Mouse (Mus musculus): Measurements from ENCODE around the gene Serf1. TPM values are rescaled to one million over a fixed set of nuclear protein-coding genes. Genes with fewer than 3 reads are reported as not detected.

Serf1 gene
- polyA plus RNA-seq (2015; fragmentation: Nextera tagmentation; extraction: Ambion mirVana) = 141 and 153 TPM in 2 replicates

DNA sequence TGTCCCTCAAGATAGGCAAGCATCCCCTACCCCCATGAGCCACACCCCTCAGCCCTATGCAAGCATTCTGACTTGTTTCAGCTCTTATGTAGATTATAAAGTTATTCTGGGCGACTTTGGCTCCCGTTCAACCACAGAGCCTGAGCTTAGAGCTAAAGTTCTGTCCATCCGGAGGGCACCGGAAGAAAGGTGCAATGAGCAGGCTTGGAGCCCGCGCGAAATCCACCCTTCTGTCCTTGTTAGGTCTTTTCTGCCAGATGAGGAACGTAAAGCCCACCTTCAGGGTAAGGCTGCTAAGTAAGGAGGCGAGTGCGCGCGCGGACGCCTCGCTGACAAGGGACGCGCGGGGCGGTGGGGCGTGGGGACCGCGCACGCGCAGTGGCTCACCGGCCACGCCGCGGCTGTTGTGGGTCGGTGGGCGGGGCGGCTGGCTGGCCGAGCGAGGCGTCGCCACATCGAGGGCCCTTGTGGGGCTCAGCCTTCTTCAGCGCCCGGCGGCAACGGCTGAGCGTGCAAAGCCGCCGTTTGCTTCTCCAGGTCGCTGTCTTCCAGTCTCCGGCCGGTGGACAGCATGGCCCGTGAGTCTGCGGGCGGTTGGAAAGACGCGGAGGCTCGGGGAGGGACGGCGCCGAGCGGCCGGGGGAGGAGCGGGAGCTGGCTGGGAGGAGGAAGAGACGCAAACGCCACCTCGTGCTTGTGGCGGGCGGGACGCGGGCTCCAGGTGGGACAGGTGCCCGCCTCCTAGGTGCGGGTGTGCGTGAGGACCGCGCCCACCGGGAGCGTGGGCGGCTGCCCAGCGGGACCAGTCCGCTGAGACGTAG lies at the start of gene Serf1:
Gene Serf1, plus strand, starts transcription at position 361 of the 821 bp plus-strand sequence.
- peak; percentile 79 for ATAC-seq (ENCODE audit: insufficient number of reproducible peaks, low FRiP score, low TSS enrichment, low read depth)
- H3K4me3 ChIP-seq (replicated peaks) = peak within 1 kb of the TSS; percentile 79
- H3K36me3 ChIP-seq = no peaks in the 10 kb centered on the region
- no peaks in the 10 kb centered on the region for H3K9me3 ChIP-seq (replicated peaks)
- peak within 1 kb of the TSS; percentile 77 for H3K9ac ChIP-seq
- peak within 1 kb of the TSS; percentile 83 for H3K27ac ChIP-seq (replicated peaks)
- H3K4me1 ChIP-seq = peaks cover 18% of the 10 kb centered on the region; the same call in 1 of the 2 replicates
- under 1% methylated on average over 74 of the region's 76 CpGs for WGBS
- H3K27me3 ChIP-seq = no peaks in the 10 kb centered on the region
- H3K4me2 ChIP-seq (replicated peaks) = peak within 1 kb of the TSS; percentile 81

DNA sequence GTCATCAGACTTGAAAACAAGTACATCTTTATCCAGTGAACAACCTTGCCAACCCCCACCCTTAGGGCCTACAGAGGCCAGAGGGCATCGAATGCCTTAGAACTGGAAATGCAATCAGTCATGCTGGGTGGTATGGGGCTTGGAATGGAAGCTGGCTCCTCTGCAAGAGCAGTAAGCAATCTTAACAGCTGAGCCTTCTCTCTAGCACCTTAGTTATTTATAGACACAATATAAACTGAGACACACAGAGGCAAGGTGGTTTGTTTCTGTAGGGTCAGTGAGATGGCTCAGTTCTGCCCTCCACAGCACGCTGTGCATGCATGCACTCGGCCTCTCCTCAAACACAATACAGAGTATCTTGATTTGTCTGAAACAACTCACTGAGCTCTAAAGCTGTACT lies 43.9 kb upstream of the Serf1 start:
- Histone ChIP-seq H3K9ac (no peak overlapping the region), H3K4me2 (replicated peaks) (no peak overlapping the region), H3K4me1 (no peaks in the 10 kb centered on the region), H3K27ac (replicated peaks) (no peak overlapping the region), H3K9me3 (replicated peaks) (no peaks in the 10 kb centered on the region), H3K27me3 (no peaks in the 10 kb centered on the region), H3K36me3 (peaks cover 53% of the 10 kb centered on the region), H3K4me3 (replicated peaks) (no peak overlapping the region)
- ATAC-seq (ENCODE audit: insufficient number of reproducible peaks, low FRiP score, low TSS enrichment, low read depth) = no peak
- WGBS = 95% methylated on average over 3 of the region's 3 CpGs

DNA sequence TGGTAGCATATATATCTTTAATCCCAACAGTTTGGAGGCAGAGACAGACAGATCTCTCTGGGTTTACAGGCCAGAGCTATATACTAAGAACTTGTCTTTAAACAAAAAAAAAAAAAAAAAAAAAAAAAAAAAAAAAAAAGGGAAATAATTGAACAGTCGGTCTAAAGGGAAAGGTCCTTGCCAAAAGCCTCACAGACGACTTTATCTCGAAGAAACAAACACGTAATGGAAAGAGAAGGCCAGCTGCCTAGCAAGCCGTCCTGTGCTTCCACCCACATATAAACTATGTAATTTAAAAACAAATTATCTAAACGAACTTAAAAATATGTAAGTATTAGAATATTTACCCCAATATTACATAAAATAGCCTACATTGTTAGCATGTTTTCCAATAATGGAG lies 40.0 kb upstream of the Serf1 start:
- Histone ChIP-seq H3K27ac (replicated peaks) (no peak overlapping the region), H3K9ac (no peak overlapping the region), H3K4me2 (replicated peaks) (no peak overlapping the region), H3K9me3 (replicated peaks) (no peaks in the 10 kb centered on the region), H3K27me3 (no peaks in the 10 kb centered on the region), H3K4me3 (replicated peaks) (no peak overlapping the region), H3K36me3 (peaks cover 50% of the 10 kb centered on the region), H3K4me1 (no peaks in the 10 kb centered on the region)
- WGBS = 88% methylated on average over 6 of the region's 6 CpGs
- ATAC-seq (ENCODE audit: insufficient number of reproducible peaks, low FRiP score, low TSS enrichment, low read depth) = no peak

DNA sequence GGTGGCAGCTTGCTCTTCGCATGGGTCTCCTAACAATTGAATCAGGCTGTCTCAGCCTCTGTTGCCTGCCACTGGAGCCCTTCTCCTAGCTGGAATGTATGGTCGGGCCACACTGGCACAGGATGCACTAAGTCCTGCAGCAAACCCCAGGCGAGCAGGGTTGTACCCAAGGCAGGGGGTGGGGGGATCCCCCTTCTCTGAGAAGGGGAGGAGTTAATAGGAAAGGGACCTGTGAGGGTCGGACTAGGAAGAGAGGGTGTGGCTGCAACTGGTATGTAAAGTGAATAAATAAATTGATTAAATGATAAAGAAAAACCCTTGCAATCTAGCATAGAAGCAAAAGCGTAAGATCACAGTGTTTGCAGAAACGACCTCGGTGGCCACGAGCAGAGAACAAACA lies 36.3 kb upstream of the Serf1 start:
- no peak overlapping the region for H3K4me3 ChIP-seq (replicated peaks)
- H3K9ac ChIP-seq = no peak overlapping the region
- no peaks in the 10 kb centered on the region for H3K27me3 ChIP-seq
- no peak overlapping the region for H3K27ac ChIP-seq (replicated peaks)
- 85% methylated on average over 8 of the region's 8 CpGs for WGBS
- H3K36me3 ChIP-seq = peaks cover 59% of the 10 kb centered on the region
- H3K9me3 ChIP-seq (replicated peaks) = no peaks in the 10 kb centered on the region
- no peaks in the 10 kb centered on the region for H3K4me1 ChIP-seq
- no peak for ATAC-seq (ENCODE audit: insufficient number of reproducible peaks, low FRiP score, low TSS enrichment, low read depth)
- H3K4me2 ChIP-seq (replicated peaks) = no peak overlapping the region

DNA sequence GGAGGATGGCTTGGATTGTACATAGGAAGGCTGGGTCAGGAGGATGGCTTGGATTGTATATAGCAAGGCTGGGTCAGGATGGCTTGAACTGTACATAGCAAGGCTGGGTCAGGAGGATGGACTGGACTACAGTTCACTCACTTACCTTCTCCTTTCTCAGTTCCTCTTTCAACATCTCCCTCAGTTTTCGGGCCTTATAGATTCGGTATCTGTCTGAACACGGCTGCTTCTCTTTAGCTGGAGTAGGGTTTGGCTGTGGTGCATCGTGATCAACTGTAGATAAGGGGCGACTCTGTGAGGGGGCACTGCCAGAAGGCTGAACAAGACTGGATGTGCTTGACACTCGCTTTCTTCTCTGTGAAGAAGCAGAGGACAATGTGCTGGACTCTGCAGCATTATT lies 9.0 kb upstream of the Serf1 start:
- Histone ChIP-seq H3K27ac (replicated peaks) (no peak overlapping the region), H3K9ac (no peak overlapping the region), H3K4me3 (replicated peaks) (no peak overlapping the region), H3K4me2 (replicated peaks) (no peak overlapping the region), H3K4me1 (peaks cover 8% of the 10 kb centered on the region), H3K36me3 (peaks cover 44% of the 10 kb centered on the region), H3K9me3 (replicated peaks) (no peaks in the 10 kb centered on the region), H3K27me3 (no peaks in the 10 kb centered on the region)
- WGBS = 84% methylated on average over 6 of the region's 6 CpGs
- ATAC-seq (ENCODE audit: insufficient number of reproducible peaks, low FRiP score, low TSS enrichment, low read depth) = no peak

DNA sequence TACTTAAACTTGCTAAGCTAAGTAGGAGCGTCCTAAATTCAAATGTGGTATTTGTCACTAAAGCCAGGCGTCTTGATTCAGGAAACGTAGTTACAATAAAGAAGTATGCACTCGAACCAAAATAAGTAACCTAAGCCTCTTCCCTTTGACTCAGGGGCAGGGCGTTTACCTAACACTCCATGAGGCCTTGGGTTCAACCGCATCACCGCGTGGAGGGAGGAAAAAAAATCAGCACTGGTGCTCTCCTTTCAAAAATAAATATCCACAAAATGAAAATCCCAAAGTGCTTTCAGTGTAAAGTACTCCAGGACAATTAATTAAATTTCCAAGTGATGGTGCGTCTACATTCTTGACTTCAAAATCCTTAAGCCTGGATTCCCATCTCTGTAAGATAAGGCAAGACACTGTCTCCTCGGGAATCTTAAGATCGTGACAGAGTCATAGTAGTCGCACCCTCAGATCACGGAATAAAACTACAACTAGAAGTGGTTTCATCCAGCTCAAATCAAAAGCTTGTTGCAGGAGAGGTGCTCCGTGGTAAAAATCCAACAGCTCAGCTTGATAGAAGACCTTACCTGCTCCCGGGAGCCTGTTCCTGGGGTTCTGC lies 4.7 kb upstream of the Serf1 start:
- ATAC-seq (ENCODE audit: insufficient number of reproducible peaks, low FRiP score, low TSS enrichment, low read depth) = no peak
- WGBS = 4% methylated on average over 15 of the region's 15 CpGs
- no peaks in the 10 kb centered on the region for H3K9me3 ChIP-seq (replicated peaks)

DNA sequence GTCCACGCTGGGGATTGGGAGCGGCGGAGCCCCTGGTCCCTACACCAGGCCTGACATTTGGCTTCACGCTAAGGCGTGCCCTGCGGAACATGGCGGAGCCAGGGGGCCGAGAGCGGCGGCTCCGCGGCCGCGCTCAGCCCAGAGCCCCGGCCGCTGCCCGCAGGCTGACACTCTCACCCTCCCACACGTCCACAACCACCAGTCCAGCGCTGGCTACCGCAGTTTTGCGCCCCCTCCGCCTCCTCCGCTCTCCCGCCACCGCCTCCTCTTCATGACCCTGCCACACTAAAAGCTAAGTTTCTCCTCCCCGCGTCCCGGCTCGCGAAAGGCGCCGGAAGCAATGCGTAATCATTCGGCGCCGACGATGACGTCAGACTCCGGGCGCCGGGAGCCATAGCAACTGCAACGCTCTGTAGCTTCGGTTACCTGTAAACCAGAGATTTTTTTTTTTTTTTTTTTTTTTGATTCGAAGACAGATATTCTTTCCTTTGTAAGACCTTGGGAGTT lies 4.0 kb upstream of the Serf1 start, which contains the start of gene Bdp1:
Gene Bdp1, minus strand, starts transcription at position 323 of the 507 bp plus-strand sequence.
- Histone ChIP-seq H3K27ac (replicated peaks) (peak within 1 kb of the TSS; percentile 87), H3K27me3 (no peaks in the 10 kb centered on the region), H3K36me3 (0 out of 2 replicates have a peak, but pooled peaks cover 2% of the 10 kb centered on the region), H3K9ac (peak within 1 kb of the TSS; percentile 82), H3K9me3 (replicated peaks) (no peaks in the 10 kb centered on the region), H3K4me2 (replicated peaks) (peak within 1 kb of the TSS; percentile 55), H3K4me3 (replicated peaks) (peak within 1 kb of the TSS; percentile 99), H3K4me1 (peaks cover 19% of the 10 kb centered on the region)
- under 1% methylated on average over 44 of the region's 44 CpGs for WGBS
- peak; percentile 77 for ATAC-seq (ENCODE audit: insufficient number of reproducible peaks, low FRiP score, low TSS enrichment, low read depth)

More for the DNA sequence above, 4.7 kb upstream of the Serf1 start:
- H3K4me2 ChIP-seq (replicated peaks) = peak overlapping the region; percentile 55
- peak overlapping the region; percentile 99 for H3K4me3 ChIP-seq (replicated peaks)
- peaks cover 16% of the 10 kb centered on the region for H3K4me1 ChIP-seq
- H3K27ac ChIP-seq (replicated peaks) = peak overlapping the region; percentile 87
- 0 out of 2 replicates have a peak, but pooled peaks cover 6% of the 10 kb centered on the region for H3K36me3 ChIP-seq
- H3K9ac ChIP-seq = peak overlapping the region; percentile 82
- no peaks in the 10 kb centered on the region for H3K27me3 ChIP-seq

DNA sequence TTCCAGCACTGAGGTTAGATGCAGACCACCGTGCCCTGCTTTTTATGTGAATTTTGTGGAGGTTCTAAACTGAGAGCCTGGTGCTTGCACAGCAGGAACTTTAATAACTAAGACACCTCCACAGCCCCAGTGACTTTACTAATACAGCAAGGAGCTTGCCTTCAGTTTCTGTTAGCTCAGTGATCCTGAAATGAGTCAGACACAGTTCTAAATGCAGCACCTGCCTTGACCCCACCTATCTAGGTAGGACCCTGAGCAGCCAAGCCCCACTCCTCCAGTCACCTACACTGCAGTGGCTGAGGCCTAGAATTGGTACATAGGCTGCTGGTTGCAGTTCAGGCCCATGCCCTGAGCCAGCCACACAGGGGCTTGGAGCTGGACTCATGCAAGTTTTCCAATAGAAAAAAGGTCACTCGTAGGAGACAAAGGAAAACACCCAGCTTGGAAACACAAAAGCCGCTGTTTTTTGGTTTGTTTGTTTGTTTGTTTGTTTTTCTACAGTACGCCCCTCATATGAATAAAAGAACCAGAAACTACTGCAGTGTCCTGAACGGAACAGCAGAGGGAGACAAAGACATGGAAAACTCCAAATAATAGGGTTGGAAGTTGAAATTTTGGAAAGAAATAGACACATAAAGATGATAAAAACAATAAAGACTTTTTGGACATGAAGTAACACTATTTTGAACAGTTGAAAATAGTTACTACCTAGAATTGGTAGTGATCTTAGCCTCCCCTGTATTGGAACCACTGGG lies 4.6 kb downstream of the Serf1 start:
- H3K27me3 ChIP-seq = no peaks in the 10 kb centered on the region
- H3K36me3 ChIP-seq = peaks cover 14% of the 10 kb centered on the region; the same call in 1 of the 2 replicates
- H3K4me2 ChIP-seq (replicated peaks) = no peak overlapping the region
- no peak overlapping the region for H3K27ac ChIP-seq (replicated peaks)
- H3K9me3 ChIP-seq (replicated peaks) = no peaks in the 10 kb centered on the region
- H3K4me1 ChIP-seq = peaks cover 12% of the 10 kb centered on the region; the same call in 1 of the 2 replicates
- no peak overlapping the region for H3K9ac ChIP-seq
- ATAC-seq (ENCODE audit: insufficient number of reproducible peaks, low FRiP score, low TSS enrichment, low read depth) = no peak
- no peak overlapping the region for H3K4me3 ChIP-seq (replicated peaks)
- 36% methylated on average over 5 of the region's 5 CpGs for WGBS

DNA sequence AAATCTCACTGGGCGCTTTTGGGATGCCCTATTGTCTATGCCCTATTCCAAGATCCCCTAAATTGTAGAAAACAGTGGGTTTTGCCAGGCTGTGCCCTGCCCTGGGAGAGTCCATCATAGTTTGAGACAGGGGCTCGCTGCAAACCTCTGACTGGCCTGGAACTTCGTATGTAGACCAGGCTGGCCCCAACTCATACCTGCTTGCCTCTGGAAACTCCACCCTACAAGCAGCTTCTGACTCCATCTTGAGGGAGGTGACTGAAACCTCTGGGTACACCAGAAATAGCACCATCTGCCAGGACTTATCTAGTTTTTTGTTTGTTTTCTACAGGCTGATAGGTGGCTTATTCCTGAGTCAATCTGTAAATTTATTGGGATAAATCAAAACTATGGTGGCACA lies 16.2 kb downstream of the Serf1 start:
- Histone ChIP-seq H3K4me1 (peaks cover 15% of the 10 kb centered on the region), H3K9me3 (replicated peaks) (no peaks in the 10 kb centered on the region), H3K4me3 (replicated peaks) (peak overlapping the region; percentile 100), H3K27ac (replicated peaks) (no peak overlapping the region), H3K4me2 (replicated peaks) (peak overlapping the region; percentile 80), H3K9ac (peak overlapping the region; percentile 95; the same call in 1 of the 2 replicates), H3K27me3 (no peaks in the 10 kb centered on the region), H3K36me3 (peaks cover 22% of the 10 kb centered on the region)
- WGBS = 78% methylated on average over 3 of the region's 3 CpGs
- ATAC-seq (ENCODE audit: insufficient number of reproducible peaks, low FRiP score, low TSS enrichment, low read depth) = no peak

DNA sequence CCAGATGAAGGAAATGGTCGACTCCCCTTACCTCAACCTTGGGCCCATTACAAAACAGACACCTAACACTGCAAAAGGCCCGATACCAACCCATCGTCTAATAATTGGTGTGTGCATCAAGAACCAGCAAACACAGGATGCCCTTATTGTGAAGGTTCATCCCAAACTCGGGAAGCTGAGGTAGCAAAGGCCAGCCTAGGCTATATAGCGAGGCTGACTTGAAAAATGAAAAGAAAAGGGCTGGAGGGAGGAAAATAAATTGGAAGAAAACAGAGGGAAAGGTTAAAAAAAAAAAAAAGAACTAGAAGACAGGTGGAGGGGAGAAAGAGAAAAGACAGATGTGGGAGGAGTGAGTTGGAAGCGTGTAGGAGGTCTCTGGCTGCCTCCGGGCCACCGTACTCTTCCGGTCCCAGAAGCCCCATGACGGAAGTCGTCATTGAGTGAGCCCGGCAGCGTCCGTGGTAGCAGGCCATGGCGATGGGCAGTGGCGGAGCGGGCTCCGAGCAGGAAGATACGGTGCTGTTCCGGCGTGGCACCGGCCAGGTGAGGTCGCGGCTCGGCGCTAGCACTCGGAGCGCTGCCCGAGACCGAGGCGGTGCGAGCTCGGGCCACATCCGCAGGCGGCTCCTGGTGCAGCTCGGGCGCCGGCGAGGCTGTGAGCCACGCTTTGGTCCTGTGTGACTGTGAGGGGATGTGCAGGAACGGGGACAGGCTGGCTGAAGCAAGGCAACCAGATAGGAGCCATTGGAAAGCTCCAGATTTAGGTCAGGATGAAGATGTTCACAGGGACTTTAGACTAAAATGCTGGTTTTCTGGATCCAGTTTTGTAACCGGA lies 16.8 kb downstream of the Serf1 start, which contains the start of gene Smn1:
Gene Smn1, plus strand, starts transcription at position 430 of the 835 bp plus-strand sequence.
- ATAC-seq (ENCODE audit: insufficient number of reproducible peaks, low FRiP score, low TSS enrichment, low read depth) = peak; percentile 93
- Histone ChIP-seq H3K9me3 (replicated peaks) (no peaks in the 10 kb centered on the region), H3K4me1 (peaks cover 15% of the 10 kb centered on the region), H3K4me3 (replicated peaks) (peak within 1 kb of the TSS; percentile 100), H3K27ac (replicated peaks) (no peak within 1 kb of the TSS), H3K27me3 (no peaks in the 10 kb centered on the region), H3K9ac (peak within 1 kb of the TSS; percentile 95), H3K4me2 (replicated peaks) (peak within 1 kb of the TSS; percentile 80), H3K36me3 (peaks cover 28% of the 10 kb centered on the region)
- 4% methylated on average over 42 of the region's 42 CpGs for WGBS
